Mouse (Mus musculus): ENCODE measurements around the gene Arf6.
A peak's percentile ranks its signal among the peaks of the same experiment; 100 is the strongest.

Arf6 gene

GRCm38 (mm10) chr12:69413303-69413702, 41.4 kb downstream of the Arf6 start:
- no peak for DNase-seq (ENCODE audit: low spot score in 2 of 2)

GRCm38 (mm10) chr12:69414826-69415572, 43.0 kb downstream of the Arf6 start:
- no peak for DNase-seq (ENCODE audit: low spot score in 2 of 2)

GRCm38 (mm10) chr12:69416793-69417192, 44.8 kb downstream of the Arf6 start:
- DNase-seq (ENCODE audit: low spot score in 2 of 2): no peak

GRCm38 (mm10) chr12:69417701-69418291, 45.8 kb downstream of the Arf6 start:
- DNase-seq (ENCODE audit: low spot score in 2 of 2): no peak

GRCm38 (mm10) chr12:69418606-69419005, 46.7 kb downstream of the Arf6 start:
- DNase-seq (ENCODE audit: low spot score in 2 of 2): no peak

GRCm38 (mm10) chr12:69419017-69419605, 47.2 kb downstream of the Arf6 start:
- DNase-seq (ENCODE audit: low spot score in 2 of 2): peak in 1 of 2 experiments; percentile 35

- no peak for DNase-seq (ENCODE audit: low spot score in 2 of 2)
Observed at GRCm38 (mm10) chr12:69419606-69420005, 47.7 kb downstream of the Arf6 start.

- no peak for DNase-seq (ENCODE audit: low spot score in 2 of 2)
Observed at GRCm38 (mm10) chr12:69420716-69421115, 48.8 kb downstream of the Arf6 start.

- no peak for DNase-seq (ENCODE audit: low spot score in 2 of 2)
Observed at GRCm38 (mm10) chr12:69422827-69423537, 51.0 kb downstream of the Arf6 start.

All from left cerebral cortex, adult 9 months (tissue).